Mouse (Mus musculus) limb, embryonic 14.5 days (tissue): Measurements from ENCODE around the gene Alpl. TPM values are rescaled to one million over a fixed set of nuclear protein-coding genes. Genes with fewer than 3 reads are reported as not detected.

Source experiments
- ATAC-seq: fragments of 200-750 bp; cut with Nextera tagmentation; 2 replicates; pipeline ENCODE4 v1.8.0; 2017; ENCODE audit warnings: low read depth, moderate number of reproducible peaks, moderate TSS enrichment; ENCODE audit not compliant: low FRiP score
- DNase-seq: peaks from one replicate; pipeline ENCODE4 v3.0.0-alpha.2; 2015; ENCODE audit warnings: low spot score
- H3K27ac ChIP-seq: fragments of 300-500 bp; sonication (generic); replicated peaks from 2 replicates; pipeline ENCODE4 v1.5.1; 2014; ENCODE audit warnings: low read depth, mild to moderate bottlenecking, low read length, moderate library complexity, mixed read lengths
- H3K27me3 ChIP-seq: fragments of 300-500 bp; sonication (generic); 2 replicates; pipeline ENCODE4 v1.6.1; 2014; ENCODE audit warnings: low read length, mixed read lengths; ENCODE audit not compliant: control insufficient read depth, insufficient read depth
- H3K36me3 ChIP-seq: fragments of 300-500 bp; sonication (generic); 2 replicates; pipeline ENCODE4 v1.6.1; 2014; ENCODE audit warnings: mild to moderate bottlenecking, low read length, moderate library complexity, mixed read lengths; ENCODE audit not compliant: control insufficient read depth, insufficient read depth
- H3K4me1 ChIP-seq: fragments of 300-500 bp; sonication (generic); 2 replicates; pipeline ENCODE4 v1.6.1; 2014; ENCODE audit warnings: antibody characterized with exemption, low read length, mixed read lengths; ENCODE audit not compliant: control insufficient read depth, insufficient read depth
- H3K4me2 ChIP-seq: fragments of 300-500 bp; sonication (generic); replicated peaks from 2 replicates; pipeline ENCODE4 v1.6.1; 2014; ENCODE audit warnings: low read depth, mild to moderate bottlenecking, low read length, moderate library complexity; ENCODE audit not compliant: severe bottlenecking
- H3K4me3 ChIP-seq: fragments of 300-500 bp; sonication (generic); replicated peaks from 2 replicates; pipeline ENCODE4 v1.5.1; 2014; ENCODE audit warnings: low read length
- H3K9ac ChIP-seq: fragments of 300-500 bp; sonication (generic); 2 replicates; pipeline ENCODE4 v1.6.1; 2014; ENCODE audit warnings: mild to moderate bottlenecking, low read depth, low read length, moderate library complexity; ENCODE audit not compliant: severe bottlenecking
- H3K9me3 ChIP-seq: fragments of 300-500 bp; sonication (generic); 2 replicates; pipeline ENCODE4 v1.6.1; 2016; ENCODE audit warnings: low read length; ENCODE audit not compliant: control insufficient read depth
- POLR2A ChIP-seq: fragments of 200-500 bp; IDR thresholded peaks from 2 replicates; pipeline ENCODE4 v1.8.0; 2012; ENCODE audit warnings: inconsistent platforms, mild to moderate bottlenecking, moderate library complexity, borderline replicate concordance; ENCODE audit not compliant: insufficient read depth, insufficient read length; ENCODE audit errors: extremely low read depth
- WGBS: fragments of 180-500 bp; shearing (Covaris S2); extraction: QIAGEN DNeasy Blood & Tissue Kit; methylation state at CpG from one replicate; pipeline ENCODE4 v1.1.7; 2014; 5-methylcytosine and 5-hydroxymethylcytosine counted together
- polyA plus RNA-seq, 2 experiments: library from polyadenylated mRNA; depleted of rRNA in 1 of 2; stranded (reverse) in 1 of 2; unstranded in 1 of 2; fragments of >200 nt; fragmentation: Nextera tagmentation in 1 of 2; extraction: Ambion mirVana in 1 of 2; gene quantifications; 2 replicates each; pipeline versions ENCODE4 v1.2.1 to v1.2.3; 2012 to 2014

Gene Alpl
- polyA plus RNA-seq, 2 experiments, result 28.0 to 31.4 TPM

GRCm38 (mm10) chr4:137714020-137714624, 82.1 kb downstream of the Alpl start:
- 29% methylated on average over 8 of the region's 8 CpGs for WGBS
- no peak overlapping the region for H3K27ac ChIP-seq
- TF ChIP-seq POLR2A, result no peak
- no peaks in the 10 kb centered on the region for H3K9me3 ChIP-seq
- H3K4me3 ChIP-seq, result no peak overlapping the region
- no peaks in the 10 kb centered on the region for H3K27me3 ChIP-seq
- peaks cover 5% of the 10 kb centered on the region for H3K4me1 ChIP-seq
- peak; percentile 13; the same call in 1 of the 2 replicates for ATAC-seq
- no peak for DNase-seq
- H3K4me2 ChIP-seq, result no peak overlapping the region
- no peak overlapping the region for H3K9ac ChIP-seq
- no peaks in the 10 kb centered on the region for H3K36me3 ChIP-seq

GRCm38 (mm10) chr4:137712963-137713362, 83.2 kb downstream of the Alpl start:
- Histone ChIP-seq H3K27ac (no peak overlapping the region), H3K36me3 (no peaks in the 10 kb centered on the region), H3K9ac (no peak overlapping the region), H3K4me2 (no peak overlapping the region), H3K27me3 (no peaks in the 10 kb centered on the region), H3K9me3 (no peaks in the 10 kb centered on the region), H3K4me3 (no peak overlapping the region), H3K4me1 (0 out of 2 replicates have a peak, but pooled peaks cover 3% of the 10 kb centered on the region)
- ATAC-seq (no peak), DNase-seq (no peak)
- no peak for TF ChIP-seq POLR2A
- WGBS, result 90% methylated on average over 13 of the region's 13 CpGs

- no peaks in the 10 kb centered on the region for H3K9me3 ChIP-seq
- DNase-seq, result peak; percentile 87
- H3K9ac ChIP-seq, result peak overlapping the region; percentile 78
- 5% methylated on average over 16 of the region's 52 CpGs for WGBS
- H3K4me3 ChIP-seq, result peak overlapping the region; percentile 59
- H3K4me1 ChIP-seq, result peaks cover 10% of the 10 kb centered on the region; the same call in 1 of the 2 replicates
- peak; percentile 90 for ATAC-seq
- peak overlapping the region; percentile 80 for H3K4me2 ChIP-seq
- no peak for TF ChIP-seq POLR2A
- no peak overlapping the region for H3K27ac ChIP-seq
- H3K27me3 ChIP-seq, result no peaks in the 10 kb centered on the region
- H3K36me3 ChIP-seq, result no peaks in the 10 kb centered on the region
Measured at GRCm38 (mm10) chr4:137707216-137707990, 88.8 kb downstream of the Alpl start.

GRCm38 (mm10) chr4:137706510-137706909, 89.7 kb downstream of the Alpl start:
- no peak overlapping the region; the same call in 1 of the 2 replicates for H3K4me2 ChIP-seq
- no peak for ATAC-seq

GRCm38 (mm10) chr4:137705379-137705778, 90.8 kb downstream of the Alpl start:
- no peak overlapping the region for H3K9ac ChIP-seq
- no peaks in the 10 kb centered on the region for H3K27me3 ChIP-seq
- H3K4me2 ChIP-seq, result no peak overlapping the region
- no peak for ATAC-seq
- TF ChIP-seq POLR2A, result no peak
- no peak for DNase-seq
- H3K4me3 ChIP-seq, result no peak overlapping the region
- H3K27ac ChIP-seq, result no peak overlapping the region
- 67% methylated on average over 5 of the region's 5 CpGs for WGBS
- H3K4me1 ChIP-seq, result peaks cover 10% of the 10 kb centered on the region; the same call in 1 of the 2 replicates
- H3K36me3 ChIP-seq, result no peaks in the 10 kb centered on the region
- H3K9me3 ChIP-seq, result no peaks in the 10 kb centered on the region

More at GRCm38 (mm10) chr4:137706510-137706909, 89.7 kb downstream of the Alpl start:
- Histone ChIP-seq H3K9me3 (no peaks in the 10 kb centered on the region), H3K4me3 (no peak overlapping the region), H3K9ac (0 out of 2 replicates have a peak overlapping the region, but pooled peaks have one; percentile 78), H3K27me3 (no peaks in the 10 kb centered on the region), H3K27ac (no peak overlapping the region), H3K4me1 (peaks cover 10% of the 10 kb centered on the region; the same call in 1 of the 2 replicates), H3K36me3 (no peaks in the 10 kb centered on the region)
- 69% methylated on average over 7 of the region's 7 CpGs for WGBS
- TF ChIP-seq POLR2A, result no peak
- DNase-seq, result no peak
